Mouse (Mus musculus) cerebellum, adult 9-10 months (tissue): ENCODE measurements around the gene Gjb6.

ENCODE experiments used
- DNase-seq: peaks from one replicate; pipeline ENCODE4 v3.0.0; 2022

The Gjb6 gene

GRCm38 (mm10) chr14:57133161-57133661 is at the start of gene Gjb6:
Gene Gjb6, minus strand, starts transcription at chr14:57133611.
- DNase-seq = no peak

DNA sequence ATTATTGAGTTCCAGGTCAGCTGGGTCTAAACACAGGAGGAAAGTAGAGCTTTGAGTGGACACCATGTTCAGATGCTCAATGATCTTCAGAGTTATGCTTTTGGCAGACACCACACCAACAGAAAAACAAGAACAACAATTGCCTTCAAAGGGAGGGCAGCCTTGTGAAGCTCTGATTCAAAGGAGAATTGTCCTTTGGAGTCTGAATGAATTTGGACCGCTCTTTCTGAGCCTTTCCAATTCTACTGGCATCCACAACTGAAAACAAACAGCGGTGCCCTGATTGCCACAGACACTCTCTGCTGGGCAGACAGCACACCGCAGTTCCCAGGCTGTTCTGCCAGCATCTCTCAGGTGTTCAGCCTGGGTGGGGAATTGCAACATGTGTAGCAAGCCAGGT is 32.1 kb upstream of the Gjb6 start:
- DNase-seq = peak; percentile 20

DNA sequence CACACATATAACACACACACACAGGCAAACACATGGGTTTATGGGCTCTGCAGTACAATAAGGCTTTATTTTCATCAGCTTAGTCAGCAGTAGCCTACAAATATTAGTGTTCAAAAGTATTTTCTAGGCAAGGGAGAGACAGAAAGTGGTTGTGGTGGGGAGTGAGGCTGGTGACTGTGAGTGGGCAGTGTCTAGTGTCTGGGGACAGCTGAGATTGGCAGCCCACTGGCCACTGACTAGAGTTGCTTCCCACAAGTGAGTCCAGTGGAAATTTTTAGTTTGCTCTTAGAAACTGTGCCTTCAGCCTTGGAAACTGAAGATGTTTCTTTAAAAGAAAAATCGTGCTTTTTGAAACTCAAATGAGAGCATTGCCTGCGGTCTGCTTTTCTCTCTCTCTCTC is 28.4 kb upstream of the Gjb6 start:
- peak; percentile 1 for DNase-seq

GRCm38 (mm10) chr14:57161201-57161600 is 27.8 kb upstream of the Gjb6 start:
- DNase-seq = peak; percentile 1

GRCm38 (mm10) chr14:57154916-57155315 is 21.5 kb upstream of the Gjb6 start:
- DNase-seq = no peak

DNA sequence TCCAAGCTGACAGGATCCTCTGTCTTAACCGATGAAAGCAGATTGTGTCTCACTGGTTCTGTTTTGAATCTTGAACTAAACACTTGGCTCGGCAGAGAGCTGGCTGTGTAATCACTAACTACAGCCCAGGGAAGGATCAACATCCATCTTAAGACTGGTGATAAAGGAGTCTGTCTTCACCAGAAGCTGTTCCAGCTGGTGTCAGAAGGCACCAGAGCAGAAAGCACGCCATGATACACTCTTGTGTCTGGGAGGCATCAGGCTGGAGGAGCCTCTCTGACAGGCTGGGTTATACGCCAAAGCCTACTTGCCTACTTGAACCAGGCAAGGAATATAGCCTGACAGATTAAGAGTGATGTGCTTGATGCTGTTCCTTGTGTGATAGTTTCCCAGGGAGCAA is 12.3 kb upstream of the Gjb6 start:
- DNase-seq = no peak

- DNase-seq = no peak
Measured at GRCm38 (mm10) chr14:57135265-57135664, 1.9 kb upstream of the Gjb6 start.

DNA sequence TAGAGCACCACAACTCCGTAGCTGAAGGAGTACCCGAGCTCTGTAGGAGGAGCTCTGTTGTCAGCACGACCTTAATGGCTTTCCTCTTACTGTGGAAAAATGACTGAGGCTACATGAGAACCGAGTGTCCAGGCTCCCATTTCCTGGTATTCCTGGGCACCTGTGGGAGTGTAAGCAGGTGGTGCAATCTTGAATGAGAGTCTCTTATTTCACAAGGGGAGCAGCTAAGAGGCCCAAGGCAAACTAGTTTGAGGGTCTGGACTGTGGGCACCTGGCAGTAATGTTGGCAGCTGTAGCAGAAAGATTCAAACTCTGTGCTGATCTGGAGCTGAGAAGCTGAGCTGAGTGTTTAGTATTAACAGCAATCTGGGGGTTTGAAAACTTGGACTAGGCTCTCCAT is 6.0 kb downstream of the Gjb6 start:
- DNase-seq = no peak

- DNase-seq = no peak
Measured at GRCm38 (mm10) chr14:57122295-57122694, 11.1 kb downstream of the Gjb6 start.

GRCm38 (mm10) chr14:57115823-57116544 is 17.4 kb downstream of the Gjb6 start, which contains the start of gene Gm4491:
Gene Gm4491, minus strand, starts transcription at chr14:57115883.
- peak; percentile 45 for DNase-seq

DNA sequence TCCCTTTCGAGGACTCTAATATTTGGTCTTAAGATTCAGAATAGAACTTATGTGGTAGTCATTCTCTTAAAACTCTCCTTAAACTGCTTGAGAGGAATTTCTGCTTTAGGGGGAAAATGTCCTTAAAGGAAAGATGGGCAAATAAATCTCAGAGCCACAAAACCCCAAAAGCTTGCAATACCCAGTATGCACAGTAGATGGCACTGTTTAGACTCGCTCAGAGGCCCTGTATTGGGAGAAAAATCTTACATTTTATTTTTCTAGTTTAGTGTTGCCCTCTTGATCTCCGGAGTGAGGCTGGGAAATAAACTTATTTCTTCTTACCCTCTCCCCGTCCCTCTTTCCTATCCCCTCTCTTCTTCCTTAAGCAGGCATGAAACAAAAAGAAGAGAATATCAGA is 24.2 kb downstream of the Gjb6 start:
- DNase-seq = peak; percentile 22

DNA sequence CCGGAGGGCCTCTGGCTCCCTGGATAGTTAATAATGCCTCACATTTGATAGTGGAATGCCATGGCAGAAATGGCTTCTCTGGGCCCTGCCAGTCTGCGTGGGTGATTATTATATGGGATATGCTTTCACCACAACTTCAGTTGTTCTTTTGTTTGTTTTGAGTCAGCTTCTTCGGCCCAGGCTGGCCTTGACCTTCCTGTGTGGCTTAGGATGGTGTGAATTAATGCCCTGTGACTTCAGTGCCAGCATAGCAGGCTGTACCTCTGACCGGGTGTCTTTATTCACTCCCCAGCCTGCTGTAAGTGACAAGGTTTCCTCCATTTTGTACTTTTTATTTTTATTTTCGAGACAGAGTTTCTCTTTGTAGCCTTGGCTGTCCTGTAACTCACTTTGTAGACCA is 25.5 kb downstream of the Gjb6 start:
- no peak for DNase-seq

GRCm38 (mm10) chr14:57107091-57107490 is 26.3 kb downstream of the Gjb6 start:
- no peak for DNase-seq

GRCm38 (mm10) chr14:57105721-57106120 is 27.7 kb downstream of the Gjb6 start:
- DNase-seq = no peak

DNA sequence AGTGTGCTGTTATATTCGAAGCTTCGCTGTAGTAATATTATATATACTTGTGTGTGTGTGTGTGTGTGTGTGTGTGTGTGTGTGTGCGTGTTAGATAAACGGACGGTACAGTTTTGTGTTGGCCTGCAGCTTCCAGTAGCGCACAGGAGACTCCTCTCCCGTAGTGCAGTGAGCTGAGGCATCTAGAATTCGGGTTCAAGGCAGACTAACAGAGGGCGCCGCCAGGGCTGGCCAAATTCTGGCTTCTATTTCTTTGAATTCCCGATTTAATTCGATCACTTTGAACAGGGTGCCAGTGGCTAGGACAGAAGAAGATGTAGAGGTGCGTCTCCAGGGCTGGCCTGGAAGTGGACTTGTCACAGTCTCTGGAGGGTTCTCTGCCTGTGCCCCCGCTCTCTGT is 28.3 kb downstream of the Gjb6 start:
- DNase-seq = no peak

DNA sequence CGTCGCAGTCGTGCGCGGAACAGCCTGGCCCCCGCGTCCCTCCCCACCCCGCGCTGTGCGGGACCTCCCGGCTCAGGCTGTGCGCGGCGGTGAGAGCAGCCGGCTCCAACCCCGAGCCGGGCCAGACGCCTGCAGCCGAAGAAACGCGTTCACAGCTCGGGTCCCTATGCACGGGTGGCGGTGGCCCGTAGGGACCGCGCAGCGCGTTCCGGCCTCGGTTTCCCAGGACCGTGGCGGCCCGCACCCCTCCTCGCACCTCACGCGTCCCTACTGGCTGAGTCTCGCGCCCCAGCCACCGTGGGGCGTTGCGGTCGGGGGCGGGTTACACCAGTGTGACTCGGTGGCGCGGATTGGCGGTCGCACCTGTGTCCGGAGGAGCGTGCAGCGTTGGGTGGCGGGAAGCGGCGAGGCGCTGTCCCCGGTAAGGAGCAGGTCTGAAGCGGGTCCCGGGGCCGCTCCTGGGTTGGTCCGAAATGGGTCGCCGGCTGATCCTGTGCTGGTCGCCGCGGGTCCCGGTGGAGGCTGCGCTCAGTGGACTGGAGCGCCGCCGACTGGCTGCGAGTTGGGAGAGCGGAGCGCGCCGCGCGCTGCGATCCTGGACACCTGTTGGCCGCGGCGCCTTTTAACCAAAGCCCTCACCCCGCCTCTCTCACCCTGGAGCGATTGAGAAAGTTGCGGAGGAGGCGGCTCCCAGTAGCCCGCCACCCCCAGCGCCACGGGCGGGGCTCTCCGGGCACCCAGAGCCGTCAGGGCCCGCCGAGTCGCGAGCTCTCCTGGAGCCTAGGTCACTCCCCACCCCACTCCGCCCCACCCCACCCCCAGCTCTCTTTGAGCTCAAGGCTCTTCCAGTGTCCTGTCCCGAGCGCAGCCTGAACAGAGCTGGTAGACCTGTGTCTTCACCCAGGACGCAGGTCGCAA is 29.0 kb downstream of the Gjb6 start, which contains the start of gene Gjb2:
Gene Gjb2 (minus strand): TSS at position 597 of the 918 bp plus-strand sequence.
- no peak for DNase-seq

GRCm38 (mm10) chr14:57103711-57104105 is 29.7 kb downstream of the Gjb6 start:
- no peak for DNase-seq

DNA sequence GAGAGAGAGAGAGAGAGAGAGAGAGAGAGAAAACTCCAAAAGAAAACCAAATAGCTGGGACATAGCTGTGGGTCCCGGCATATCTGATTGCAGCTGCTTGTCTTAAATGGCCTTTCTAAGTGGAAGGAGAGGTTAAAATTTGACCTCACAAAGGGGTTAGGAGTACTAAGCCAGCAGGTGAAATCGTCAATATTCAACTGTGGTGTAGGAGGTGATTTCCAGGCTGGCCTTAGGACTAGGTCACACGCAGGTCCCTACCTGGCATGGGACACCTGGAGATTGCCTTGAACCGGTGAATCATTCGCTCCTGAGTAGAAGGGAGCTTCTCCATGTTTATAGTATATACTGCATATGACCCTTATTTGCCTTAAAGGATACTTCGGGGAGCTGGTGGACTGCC is 30.3 kb downstream of the Gjb6 start:
- DNase-seq = no peak

DNA sequence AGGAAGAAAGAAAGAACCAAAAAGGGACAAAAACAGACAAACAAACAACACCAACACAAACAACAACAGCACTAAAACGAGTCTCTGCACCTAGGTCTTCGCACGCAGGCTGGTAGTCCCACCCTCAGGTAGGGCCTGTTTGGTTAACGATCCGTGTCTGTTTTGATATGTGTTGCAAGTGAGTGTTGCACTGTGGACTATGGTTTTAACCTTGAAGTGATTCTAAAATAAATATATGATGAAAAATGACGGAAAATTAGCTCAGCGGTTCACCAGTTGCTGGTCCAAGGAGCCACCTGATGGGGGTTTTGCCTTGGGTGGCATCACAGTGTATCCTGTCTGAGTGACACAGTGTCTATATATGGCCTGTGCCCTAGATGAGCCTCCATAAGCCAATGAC is 31.8 kb downstream of the Gjb6 start:
- DNase-seq = no peak

DNA sequence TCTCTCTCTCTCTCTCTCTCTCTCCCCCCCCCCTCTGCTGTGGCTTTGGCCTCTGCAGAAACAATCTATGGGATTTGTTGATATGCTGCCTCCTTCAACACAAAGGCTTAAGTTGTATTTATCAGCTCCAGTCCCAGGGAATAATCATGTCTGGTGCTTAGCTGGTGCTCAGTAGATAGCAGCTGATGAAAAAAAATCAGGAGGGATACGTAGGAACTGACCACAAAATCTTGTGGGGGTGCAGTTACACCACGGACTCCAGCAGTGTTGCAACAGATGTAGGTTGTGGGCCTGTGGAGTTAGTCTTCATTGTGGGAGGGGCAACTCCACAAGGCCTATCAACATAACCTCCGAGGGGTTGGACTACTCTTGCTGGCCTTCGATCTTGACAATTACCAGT is 37.6 kb downstream of the Gjb6 start:
- no peak for DNase-seq

- peak; percentile 21 for DNase-seq
Measured at GRCm38 (mm10) chr14:57093029-57093428, 40.4 kb downstream of the Gjb6 start.

GRCm38 (mm10) chr14:57090001-57090400 is 43.4 kb downstream of the Gjb6 start:
- no peak for DNase-seq

DNA sequence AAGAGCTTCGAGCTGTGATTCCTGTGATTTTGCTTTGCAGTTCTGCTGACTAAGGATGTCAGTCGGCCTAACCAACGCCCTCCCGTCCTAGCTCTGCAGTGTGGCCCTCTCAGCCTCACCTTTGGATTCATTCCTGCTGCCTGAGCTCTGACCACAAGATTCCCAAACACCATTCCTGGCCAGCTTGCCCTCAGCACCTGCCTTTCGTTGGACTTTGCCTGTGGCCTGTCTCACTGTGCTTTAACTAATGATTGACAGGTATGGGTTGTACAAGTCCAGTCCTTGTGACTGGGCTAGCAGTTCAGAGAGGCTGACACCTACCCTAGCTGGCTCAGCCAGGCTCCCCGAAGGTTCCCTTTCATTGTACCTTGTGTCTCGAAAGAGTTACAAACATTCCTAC is 44.3 kb downstream of the Gjb6 start:
- no peak for DNase-seq

DNA sequence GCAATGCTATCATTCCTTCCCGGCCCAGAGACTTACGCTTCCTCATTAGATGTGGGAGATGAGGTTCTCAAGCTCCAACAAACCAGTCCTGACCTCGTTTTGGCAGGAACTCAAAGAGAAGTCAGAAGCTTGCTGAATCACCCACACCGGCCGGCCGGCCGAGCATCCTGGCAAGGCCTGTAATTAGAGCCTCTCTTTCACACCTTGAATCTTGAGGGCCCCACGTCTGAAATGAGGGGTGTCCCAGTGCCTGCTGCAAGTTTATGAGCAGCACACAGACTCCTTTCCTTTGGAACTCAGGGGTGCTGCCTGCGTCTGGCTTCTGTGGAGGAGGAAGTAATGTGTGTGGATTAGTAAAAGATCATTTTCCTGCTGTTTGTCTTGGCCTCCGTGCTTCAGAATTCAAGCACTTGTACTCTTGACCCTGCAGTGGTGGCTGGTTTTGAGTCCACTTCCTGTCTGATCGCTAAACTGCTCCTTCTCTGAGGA is 49.2 kb downstream of the Gjb6 start:
- DNase-seq = no peak
